Mouse (Mus musculus): ENCODE measurements at regions not wholly inside any gene's neighbourhood (a gene's known extent, or its start where the extent isn't known, plus 50 kb on each side); places are given as distances from the start of the nearest gene placed in this dataset.

DNA sequence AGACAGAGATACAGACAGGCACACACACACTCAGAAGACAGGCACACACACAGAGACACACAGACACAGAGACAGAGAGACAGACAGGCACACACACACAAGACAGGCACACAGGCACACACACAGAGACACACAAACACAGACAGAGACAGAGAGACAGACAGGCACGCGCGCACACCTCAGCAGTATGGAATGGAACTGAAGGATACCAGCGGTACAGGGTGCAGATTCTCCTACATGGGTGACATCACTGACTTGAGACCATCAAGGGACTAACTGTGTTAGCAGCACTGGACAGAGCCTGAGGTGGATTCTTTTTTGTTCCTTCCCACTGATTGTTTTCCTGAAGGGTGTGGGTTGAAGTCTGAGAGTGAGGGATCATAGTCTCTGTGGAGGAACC lies 129.1 kb upstream of the Runx1 start:
- TF ChIP-seq POLR2A (IDR thresholded peaks at IDR 0.05; ENCODE audit: insufficient read length, low read depth): peak; percentile 32
- no peak for TF ChIP-seq MYOG (IDR thresholded peaks at IDR 0.05; ENCODE audit: control insufficient read depth in 1 of 3, insufficient read depth in 1 of 3, insufficient read length in 2 of 3, low read depth in 2 of 3)
- peak; percentile 16 for TF ChIP-seq POLR2AphosphoS2 (IDR thresholded peaks at IDR 0.05; ENCODE audit: insufficient read length, low read depth)
- no peak overlapping the region for H3K4me3 ChIP-seq
- H3K79me2 ChIP-seq (ENCODE audit: control insufficient read depth, insufficient read depth): no peaks in the 10 kb centered on the region
- peak overlapping the region; percentile 43 for H3K4me2 ChIP-seq (ENCODE audit: low read depth)
- no peak overlapping the region for H3ac ChIP-seq (ENCODE audit: control insufficient read depth, insufficient read length)
- no peaks in the 10 kb centered on the region for H3K36me3 ChIP-seq (ENCODE audit: control insufficient read depth, insufficient read depth)
- no peaks in the 10 kb centered on the region for H3K27me3 ChIP-seq (ENCODE audit: control insufficient read depth, insufficient read depth, insufficient read length)

DNA sequence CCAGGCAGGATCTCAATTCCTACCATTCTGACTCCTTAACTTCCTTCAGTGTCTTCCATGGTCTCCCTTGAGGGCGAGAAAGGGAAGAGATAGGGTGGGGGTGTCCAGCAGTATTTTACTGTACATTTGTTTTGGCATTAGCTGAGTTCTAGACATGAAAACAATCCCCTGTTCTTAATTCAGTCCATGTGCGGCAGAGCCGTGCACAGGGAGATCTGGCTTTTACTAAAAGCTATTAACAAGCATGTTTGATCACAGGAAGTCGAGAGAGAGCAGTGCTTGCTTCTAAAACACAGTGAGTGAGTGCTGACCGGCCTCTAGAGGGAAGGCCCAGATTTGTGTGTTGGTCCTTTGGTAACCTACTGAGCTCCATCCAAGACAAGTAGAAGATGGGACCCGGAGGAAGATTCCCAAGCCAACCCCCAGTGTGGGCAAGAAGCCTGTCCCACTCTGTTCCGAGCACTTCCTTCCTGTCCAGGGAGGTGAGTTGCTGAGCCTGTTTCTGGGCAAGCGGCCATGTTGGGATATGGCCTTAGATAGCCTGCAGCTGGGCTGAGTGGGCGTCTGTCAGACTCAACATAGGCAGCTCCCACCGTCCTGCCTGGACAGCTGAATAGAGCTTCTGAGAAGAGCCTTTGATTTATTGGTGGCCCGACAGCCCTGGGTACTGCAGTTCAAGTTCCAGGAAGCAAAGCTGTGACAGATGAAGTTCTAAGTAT lies 128.1 kb upstream of the Runx1 start:
- peak; percentile 68 to 96 (median 95) for TF ChIP-seq MYOD1 (IDR thresholded peaks at IDR 0.05; ENCODE audit: control insufficient read depth in 1 of 3, insufficient read length in 2 of 3, low read depth in 2 of 3)
- peak; percentile 63 to 93 (median 67) for TF ChIP-seq MYOG (IDR thresholded peaks at IDR 0.05; ENCODE audit: control insufficient read depth in 1 of 3, insufficient read depth in 1 of 3, insufficient read length in 2 of 3, low read depth in 2 of 3)
- TF ChIP-seq TCF12 (IDR thresholded peaks at IDR 0.05; ENCODE audit: insufficient read depth, poor library complexity, severe bottlenecking): peak; percentile 81
- peak; percentile 60 for TF ChIP-seq TCF3 (IDR thresholded peaks at IDR 0.05; ENCODE audit: insufficient read length, low read depth)
- no peak for TF ChIP-seq SRF (IDR thresholded peaks at IDR 0.05; ENCODE audit: control insufficient read depth, insufficient read length, low read depth)
- no peak for TF ChIP-seq POLR2AphosphoS2 (IDR thresholded peaks at IDR 0.05; ENCODE audit: insufficient read length, low read depth)
- no peak for TF ChIP-seq POLR2A (IDR thresholded peaks at IDR 0.05; ENCODE audit: insufficient read length, low read depth)
- TF ChIP-seq MAX (IDR thresholded peaks at IDR 0.05; ENCODE audit: low read depth): no peak
- TF ChIP-seq CEBPB (IDR thresholded peaks at IDR 0.05; ENCODE audit: insufficient read depth, poor library complexity, severe bottlenecking): no peak; the same call in 1 of the 2 replicates
- H3K27me3 ChIP-seq (ENCODE audit: control insufficient read depth, insufficient read depth, insufficient read length): no peaks in the 10 kb centered on the region
- H3K4me2 ChIP-seq (ENCODE audit: low read depth): no peak overlapping the region
- H3K4me3 ChIP-seq: no peak overlapping the region
- no peaks in the 10 kb centered on the region for H3K79me2 ChIP-seq (ENCODE audit: control insufficient read depth, insufficient read depth)
- no peak overlapping the region for H3ac ChIP-seq (ENCODE audit: control insufficient read depth, insufficient read length)
- no peaks in the 10 kb centered on the region for H3K36me3 ChIP-seq (ENCODE audit: control insufficient read depth, insufficient read depth)

DNA sequence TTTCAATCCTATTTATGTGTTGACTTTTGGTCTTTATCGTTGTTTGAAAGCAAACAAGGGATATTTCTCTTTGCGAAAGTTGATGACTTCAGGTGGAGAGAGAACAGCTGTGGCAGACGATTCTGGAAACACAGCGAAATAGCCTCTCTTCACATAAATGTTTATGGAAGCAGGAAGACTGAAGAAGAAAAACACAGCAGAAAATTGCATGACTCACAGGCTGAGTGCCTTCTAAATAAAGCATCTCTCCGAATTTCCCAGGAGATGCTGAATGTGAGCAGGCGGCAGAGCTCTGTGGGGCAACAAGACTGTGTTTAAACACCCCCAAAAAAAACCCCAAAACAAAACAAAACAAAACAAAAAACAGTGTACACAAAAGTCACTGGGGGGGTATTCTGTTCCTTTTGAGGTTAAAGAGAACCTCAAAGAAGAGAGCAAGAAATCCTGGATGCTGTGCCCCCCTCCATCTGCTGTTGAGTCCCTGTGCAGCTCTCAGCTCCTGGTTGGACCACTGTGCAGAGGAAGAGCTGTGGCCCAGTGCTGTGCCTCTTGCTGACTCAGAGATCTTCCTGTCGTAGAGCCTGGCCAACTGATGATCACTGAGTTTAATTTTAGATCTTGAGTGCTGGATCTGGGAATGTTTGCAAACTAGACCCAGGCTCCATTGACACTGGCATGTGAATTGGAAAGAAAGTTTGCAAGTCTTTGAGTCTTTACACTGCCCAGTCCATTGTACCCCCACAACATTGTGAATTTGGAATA lies 126.6 kb upstream of the Runx1 start:
- H3K27me3 ChIP-seq (ENCODE audit: control insufficient read depth, insufficient read depth, insufficient read length): no peaks in the 10 kb centered on the region
- H3ac ChIP-seq (ENCODE audit: control insufficient read depth, insufficient read length): no peak overlapping the region
- no peaks in the 10 kb centered on the region for H3K79me2 ChIP-seq (ENCODE audit: control insufficient read depth, insufficient read depth)
- TF ChIP-seq CEBPB (IDR thresholded peaks at IDR 0.05; ENCODE audit: insufficient read depth, poor library complexity, severe bottlenecking): 0 out of 2 replicates have a peak, but pooled peaks have one; percentile 1
- TF ChIP-seq MYOD1 (IDR thresholded peaks at IDR 0.05; ENCODE audit: control insufficient read depth in 1 of 3, insufficient read length in 2 of 3, low read depth in 2 of 3): peak in 1 of 3 experiments; percentile 18
- TF ChIP-seq REST (IDR thresholded peaks at IDR 0.05; ENCODE audit: insufficient read depth, insufficient read length): no peak
- no peak for TF ChIP-seq MAX (IDR thresholded peaks at IDR 0.05; ENCODE audit: low read depth)
- no peak for TF ChIP-seq TCF3 (IDR thresholded peaks at IDR 0.05; ENCODE audit: insufficient read length, low read depth)
- TF ChIP-seq MYOG (IDR thresholded peaks at IDR 0.05; ENCODE audit: control insufficient read depth in 1 of 3, insufficient read depth in 1 of 3, insufficient read length in 2 of 3, low read depth in 2 of 3): peak in 1 of 3 experiments; percentile 26
- no peaks in the 10 kb centered on the region for H3K36me3 ChIP-seq (ENCODE audit: control insufficient read depth, insufficient read depth)
- peak overlapping the region; percentile 63 for H3K4me2 ChIP-seq (ENCODE audit: low read depth)
- H3K4me3 ChIP-seq: no peak overlapping the region

DNA sequence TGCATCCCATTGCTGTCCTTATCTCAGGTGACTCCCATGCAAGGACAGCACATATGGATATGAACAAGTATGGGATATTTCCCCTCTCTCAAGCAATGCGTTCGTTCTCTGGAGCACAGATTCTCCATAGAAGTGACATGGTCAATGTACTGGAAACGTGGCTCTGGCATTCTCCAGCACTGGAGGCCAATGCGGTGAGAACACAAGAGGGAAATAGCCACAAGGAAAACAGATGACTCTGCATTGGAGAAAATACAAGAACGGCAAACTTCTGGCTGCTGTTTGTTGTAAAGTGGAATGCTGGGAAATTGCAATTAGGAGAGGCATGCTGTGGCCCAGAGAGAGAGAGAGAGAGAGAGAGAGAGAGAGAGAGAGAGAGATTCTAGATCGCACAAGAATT lies 125.6 kb upstream of the Runx1 start:
- no peak overlapping the region for H3ac ChIP-seq (ENCODE audit: control insufficient read depth, insufficient read length)
- no peak overlapping the region for H3K4me3 ChIP-seq
- no peaks in the 10 kb centered on the region for H3K27me3 ChIP-seq (ENCODE audit: control insufficient read depth, insufficient read depth, insufficient read length)
- H3K36me3 ChIP-seq (ENCODE audit: control insufficient read depth, insufficient read depth): no peaks in the 10 kb centered on the region
- TF ChIP-seq USF1 (IDR thresholded peaks at IDR 0.05; ENCODE audit: low read depth) (no peak), REST (IDR thresholded peaks at IDR 0.05; ENCODE audit: insufficient read depth, insufficient read length) (no peak), TCF3 (IDR thresholded peaks at IDR 0.05; ENCODE audit: insufficient read length, low read depth) (no peak), SRF (IDR thresholded peaks at IDR 0.05; ENCODE audit: control insufficient read depth, insufficient read length, low read depth) (no peak), POLR2AphosphoS2 (IDR thresholded peaks at IDR 0.05; ENCODE audit: insufficient read length, low read depth) (no peak), MYOG (IDR thresholded peaks at IDR 0.05; ENCODE audit: control insufficient read depth in 1 of 3, insufficient read depth in 1 of 3, insufficient read length in 2 of 3, low read depth in 2 of 3) (no peak)
- H3K4me2 ChIP-seq (ENCODE audit: low read depth): peak overlapping the region; percentile 63
- H3K79me2 ChIP-seq (ENCODE audit: control insufficient read depth, insufficient read depth): no peaks in the 10 kb centered on the region

DNA sequence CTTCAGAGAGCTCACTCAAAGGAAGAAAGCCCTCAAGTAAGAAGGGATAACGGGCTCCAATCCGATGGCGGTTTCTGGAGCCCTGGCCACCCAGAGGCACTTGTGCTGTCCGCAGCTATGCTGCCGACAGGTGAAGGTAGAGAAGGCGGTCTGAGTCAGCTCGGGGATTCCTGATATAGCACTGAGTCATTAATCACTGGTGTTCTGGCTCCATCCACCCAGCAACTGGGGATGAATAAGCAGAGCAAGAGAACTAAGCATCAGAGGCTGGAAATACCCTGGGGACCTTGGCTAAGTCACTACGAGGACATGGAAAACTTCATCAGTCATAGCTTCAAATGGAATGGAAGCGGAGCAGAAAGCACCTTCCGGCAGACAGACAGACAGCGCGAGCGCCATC lies 122.5 kb upstream of the Runx1 start:
- Histone ChIP-seq H3K4me2 (ENCODE audit: low read depth) (no peak overlapping the region), H3K36me3 (ENCODE audit: control insufficient read depth, insufficient read depth) (no peaks in the 10 kb centered on the region), H3K79me2 (ENCODE audit: control insufficient read depth, insufficient read depth) (no peaks in the 10 kb centered on the region), H3K27me3 (ENCODE audit: control insufficient read depth, insufficient read depth, insufficient read length) (no peaks in the 10 kb centered on the region), H3K4me3 (no peak overlapping the region), H3ac (ENCODE audit: control insufficient read depth, insufficient read length) (no peak overlapping the region)
- TF ChIP-seq POLR2AphosphoS2 (IDR thresholded peaks at IDR 0.05; ENCODE audit: insufficient read length, low read depth) (no peak), MAX (IDR thresholded peaks at IDR 0.05; ENCODE audit: low read depth) (no peak), MYOG (IDR thresholded peaks at IDR 0.05; ENCODE audit: control insufficient read depth in 1 of 3, insufficient read depth in 1 of 3, insufficient read length in 2 of 3, low read depth in 2 of 3) (peak; percentile 68 to 94 (median 78)), TCF12 (IDR thresholded peaks at IDR 0.05; ENCODE audit: insufficient read depth, poor library complexity, severe bottlenecking) (peak; percentile 62), USF1 (IDR thresholded peaks at IDR 0.05; ENCODE audit: low read depth) (no peak), REST (IDR thresholded peaks at IDR 0.05; ENCODE audit: insufficient read depth, insufficient read length) (no peak), MYOD1 (IDR thresholded peaks at IDR 0.05; ENCODE audit: control insufficient read depth in 1 of 3, insufficient read length in 2 of 3, low read depth in 2 of 3) (peak; percentile 40 to 97 (median 82)), SRF (IDR thresholded peaks at IDR 0.05; ENCODE audit: control insufficient read depth, insufficient read length, low read depth) (no peak), CEBPB (IDR thresholded peaks at IDR 0.05; ENCODE audit: insufficient read depth, poor library complexity, severe bottlenecking) (no peak), POLR2A (IDR thresholded peaks at IDR 0.05; ENCODE audit: insufficient read length, low read depth) (no peak), TCF3 (IDR thresholded peaks at IDR 0.05; ENCODE audit: insufficient read length, low read depth) (no peak), E2F4 (IDR thresholded peaks at IDR 0.05; ENCODE audit: insufficient read depth) (no peak)
